Mouse (Mus musculus): ENCODE measurements around the gene Lysmd1.

The Lysmd1 gene

DNA sequence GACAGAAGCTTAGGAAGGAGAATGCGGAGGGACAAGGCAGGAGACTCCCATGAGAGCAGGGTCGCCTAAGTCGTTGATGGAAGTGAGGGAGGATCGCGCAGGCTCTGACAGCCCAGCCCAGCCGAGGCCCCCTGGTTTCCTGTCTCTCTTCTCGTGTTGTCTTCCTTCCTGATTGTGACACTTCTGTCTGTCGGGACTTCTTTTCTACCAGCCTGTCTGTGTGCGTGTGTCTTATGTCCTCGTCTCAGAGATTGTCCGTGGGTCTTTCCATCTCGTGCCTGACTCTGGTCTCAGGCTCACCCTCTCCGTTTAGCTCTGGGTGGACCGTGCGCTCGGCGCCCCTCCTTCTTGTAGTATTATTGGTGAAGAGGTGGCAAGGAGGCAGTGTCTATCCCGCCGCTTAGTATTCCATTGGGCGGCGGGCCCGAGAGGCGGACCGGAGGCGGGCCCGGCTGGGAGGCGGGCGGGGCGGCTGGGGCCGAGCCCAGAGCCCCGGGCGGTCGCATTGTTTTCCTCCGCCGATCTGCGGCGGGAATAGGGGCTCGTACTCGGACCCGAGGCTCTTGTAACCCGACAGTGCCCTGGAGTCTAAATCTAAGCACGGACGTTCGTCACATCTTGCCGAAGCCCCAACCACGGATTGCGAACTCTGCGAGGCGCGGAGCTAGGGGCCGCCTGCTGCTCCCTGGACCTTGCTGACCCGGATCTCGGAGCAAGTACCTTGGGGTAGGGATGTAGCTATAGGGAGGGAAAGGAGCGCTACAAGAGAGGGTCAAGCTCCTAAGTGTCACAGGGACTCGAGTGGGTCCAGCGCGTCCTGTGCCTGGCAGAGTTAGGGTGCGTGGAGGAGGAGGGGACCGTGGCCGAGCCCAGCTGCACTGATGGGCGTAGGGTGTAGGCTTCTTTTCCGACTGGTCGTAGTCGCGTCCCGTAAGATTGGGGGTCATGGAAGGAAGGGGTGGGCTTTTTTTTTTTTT, 26.4 kb downstream of the Lysmd1 start, which contains the start of gene Sema6c:
TSS of gene Sema6c (plus strand) at position 471 of the 977 bp plus-strand sequence.
- POLR2A ChIA-PET: interaction anchor here in 3 of 4 experiments (0.6 to 7.5 kb wide), 44 partner anchors 8 to 464 kb away, joined by 3 to 107 read pairs (median 4); partner anchors contain the start of genes Tnfaip8l2 (in 3 of the 3), Gabpb2 (in 2 of the 3), Bnipl (in 1 of the 3) and Ensa (in 1 of the 3)
- CTCF ChIA-PET: interaction anchor here (0.6 to 2.5 kb wide), 13 partner anchors 9 to 150 kb away, joined by 3 to 13 read pairs (median 4); partner anchors contain the start of genes Gabpb2 (in 1 of the 4), Tmod4 (in 1 of the 4) and Tnfaip8l2 (in 1 of the 4)

DNA sequence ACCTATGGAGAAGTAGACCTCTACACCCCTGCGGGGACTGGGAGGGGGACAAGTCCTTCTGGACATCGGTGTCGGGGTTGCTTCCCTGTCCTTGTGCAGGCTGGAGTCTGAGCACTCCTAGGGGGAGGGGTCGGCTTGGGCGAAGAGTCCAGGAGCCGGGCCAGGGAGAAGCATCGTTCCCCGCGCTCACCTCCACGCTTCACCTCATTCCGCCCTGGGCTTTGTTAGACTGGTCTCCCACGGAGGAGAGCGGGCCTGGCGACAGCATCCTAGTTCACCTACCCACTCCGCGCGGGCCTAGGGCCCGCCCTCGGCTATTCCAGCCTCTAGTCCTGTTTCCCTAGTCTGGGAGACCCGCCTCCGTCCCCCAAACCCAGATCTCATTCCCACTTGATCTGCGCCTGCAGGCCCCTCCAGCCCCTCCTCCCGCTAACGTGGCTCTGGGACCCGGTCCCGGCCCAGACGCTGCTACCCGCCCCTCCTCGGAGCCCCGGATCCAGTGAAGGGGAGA, 27.2 kb downstream of the Lysmd1 start:
- ChIA-PET POLR2A (interaction anchor here (0.5 to 7.5 kb wide), 33 partner anchors 10 to 464 kb away, joined by 3 to 107 read pairs (median 4); partner anchors contain the start of genes Tnfaip8l2 (in 3 of the 4), Gabpb2 (in 2 of the 4), Ensa (in 1 of the 4) and Prune1 (in 1 of the 4)), CTCF (interaction anchor here in 3 of 4 experiments (1.1 to 2.9 kb wide), 9 partner anchors 9 to 108 kb away, joined by 3 to 8 read pairs (median 5); partner anchors contain the start of genes Gabpb2 (in 1 of the 3) and Tnfaip8l2 (in 1 of the 3))

DNA sequence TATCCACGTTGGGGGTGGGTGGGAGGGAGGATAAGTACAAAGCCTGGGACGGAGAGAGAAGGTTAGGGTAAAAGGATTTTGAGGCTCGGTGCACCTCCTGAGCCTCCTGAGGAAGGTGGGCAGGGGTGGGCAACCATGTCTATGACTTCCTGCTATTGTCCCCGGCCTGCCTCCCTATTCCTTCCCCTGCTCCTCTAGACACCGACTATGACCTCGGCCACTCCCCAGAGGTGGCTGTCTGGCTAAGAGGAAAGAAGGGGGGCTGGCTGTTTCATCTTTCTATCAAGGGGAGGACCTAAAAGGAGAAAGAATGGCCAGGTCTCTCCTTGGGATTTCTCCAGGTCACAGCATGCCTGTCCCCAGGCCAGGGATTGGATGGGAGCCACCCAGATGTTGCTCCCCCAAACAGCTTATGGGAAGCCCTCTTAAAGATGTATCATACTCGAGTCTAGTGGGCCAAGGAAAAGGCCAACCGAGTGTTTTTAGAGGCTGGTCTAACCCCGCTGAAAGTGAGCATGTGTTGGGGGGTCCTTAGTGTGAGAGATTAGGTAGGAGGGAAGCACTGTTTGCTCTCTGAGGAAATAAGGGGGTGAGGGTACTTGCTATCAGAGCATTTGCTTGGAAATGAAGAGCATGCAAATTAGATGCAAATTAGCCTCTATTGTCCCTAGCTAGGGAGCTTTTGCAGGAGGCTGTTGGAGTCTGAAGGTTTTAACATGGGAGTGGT, 27.9 kb downstream of the Lysmd1 start:
- POLR2A ChIA-PET: interaction anchor here (0.5 to 7.5 kb wide), 38 partner anchors 9 to 490 kb away, joined by 3 to 107 read pairs (median 5); partner anchors contain the start of genes Gabpb2 (in 2 of the 4), Zfp687 (in 2 of the 4), Mllt11 (in 1 of the 4) and Pi4kb (in 1 of the 4)
- CTCF ChIA-PET: interaction anchor here in 3 of 4 experiments (0.6 to 2.9 kb wide), 11 partner anchors 9 to 165 kb away, joined by 3 to 13 read pairs (median 3); partner anchors contain the start of genes Gabpb2 (in 1 of the 3), Tmod4 (in 1 of the 3) and Tnfaip8l2 (in 1 of the 3)

DNA sequence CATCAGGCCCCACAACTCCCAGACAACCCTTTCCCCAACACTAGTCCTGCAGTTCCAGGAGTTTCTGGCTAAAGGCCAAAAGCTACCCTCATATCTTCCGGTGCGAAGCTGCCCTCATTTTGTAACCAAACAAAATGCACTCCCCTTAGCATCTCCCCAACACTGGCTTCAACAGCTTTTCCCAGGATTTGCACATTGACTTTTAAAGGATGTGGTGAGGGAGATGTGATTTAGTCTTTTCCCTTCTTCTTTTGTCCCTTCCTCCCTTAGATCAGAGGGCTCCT, 28.4 kb downstream of the Lysmd1 start:
- ChIA-PET POLR2A (interaction anchor here (0.6 to 7.5 kb wide), 33 partner anchors 9 to 490 kb away, joined by 3 to 107 read pairs (median 5); partner anchors contain the start of genes Gabpb2 (in 2 of the 4), Mllt11 (in 2 of the 4), Zfp687 (in 2 of the 4) and Pi4kb (in 1 of the 4)), CTCF (interaction anchor here (0.6 to 2.9 kb wide), 13 partner anchors 9 to 166 kb away, joined by 3 to 13 read pairs (median 3); partner anchors contain the start of genes Tnfaip8l2 (in 2 of the 4), Gabpb2 (in 1 of the 4) and Tmod4 (in 1 of the 4))

DNA sequence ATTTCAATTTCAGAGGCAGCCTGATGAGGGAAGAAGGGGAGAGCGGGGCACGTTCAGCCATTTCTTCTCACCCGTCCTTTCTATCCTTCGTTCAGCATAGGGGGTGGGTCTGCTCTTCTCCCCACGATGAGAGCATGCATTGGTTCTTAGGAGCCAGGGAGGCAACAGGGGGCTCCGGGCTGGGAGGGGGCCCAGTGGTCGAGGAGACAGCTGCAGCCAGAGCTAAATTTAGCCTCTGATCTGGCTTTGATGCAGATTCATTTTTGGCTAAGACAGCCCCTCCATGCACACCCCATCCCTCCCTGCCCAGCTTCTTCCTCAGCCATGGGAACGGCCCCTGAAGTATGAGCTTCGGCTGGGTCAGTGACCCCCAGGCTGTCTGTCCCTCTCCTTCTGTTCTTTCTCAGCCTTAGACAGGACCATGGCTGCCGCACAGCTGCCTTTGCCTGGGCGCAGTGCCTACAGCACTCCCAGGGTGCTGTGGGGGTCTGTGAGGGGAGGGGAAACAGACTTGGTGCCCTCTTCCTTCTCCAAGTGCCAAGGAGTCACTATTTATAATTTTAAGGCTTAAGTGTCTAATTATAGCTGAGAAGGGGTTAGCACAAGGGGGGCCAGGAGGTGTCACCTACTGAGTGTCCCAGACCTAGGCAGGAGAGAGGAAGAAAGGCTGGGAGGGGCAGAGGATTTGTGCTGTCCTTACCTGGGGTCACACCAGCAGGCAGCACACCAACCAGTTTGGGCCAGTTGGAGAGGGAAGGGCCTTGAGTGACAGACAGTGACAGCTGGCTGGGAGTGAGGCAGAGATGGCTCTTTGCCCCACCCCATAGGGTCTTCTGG, 29.7 kb downstream of the Lysmd1 start:
- CTCF ChIA-PET: interaction anchor here (0.6 to 2.9 kb wide), 15 partner anchors 9 to 111 kb away, joined by 3 to 16 read pairs (median 5); partner anchors contain the start of genes Tnfaip8l2 (in 2 of the 4) and Gabpb2 (in 1 of the 4)
- POLR2A ChIA-PET: interaction anchor here (0.6 to 7.5 kb wide), 35 partner anchors 8 to 147 kb away, joined by 3 to 107 read pairs (median 4); partner anchors contain the start of genes Mllt11 (in 2 of the 4), Cdc42se1 (in 1 of the 4), Gabpb2 (in 1 of the 4) and Gm128 (in 1 of the 4)

DNA sequence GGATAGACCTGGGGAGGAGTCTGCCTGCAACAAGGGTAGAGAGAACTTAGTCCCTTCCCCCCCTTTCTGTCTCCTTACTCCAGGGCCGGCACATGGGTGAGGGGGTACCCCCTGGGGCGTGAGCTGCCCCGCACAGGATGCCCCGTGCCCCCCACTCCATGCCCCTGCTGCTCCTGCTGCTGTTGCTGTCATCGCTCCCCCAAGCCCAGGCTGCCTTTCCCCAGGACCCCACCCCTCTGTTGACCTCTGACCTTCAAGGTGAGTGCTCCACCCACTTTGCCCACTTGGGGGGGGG, 30.3 kb downstream of the Lysmd1 start:
- CTCF ChIA-PET: interaction anchor here (0.6 to 2.9 kb wide), 14 partner anchors 9 to 110 kb away, joined by 3 to 16 read pairs (median 4); partner anchors contain the start of genes Gabpb2 (in 1 of the 4) and Tnfaip8l2 (in 1 of the 4)
- POLR2A ChIA-PET: interaction anchor here in 3 of 4 experiments (0.6 to 7.5 kb wide), 30 partner anchors 9 to 191 kb away, joined by 3 to 107 read pairs (median 4); partner anchors contain the start of genes Mllt11 (in 2 of the 3), Gabpb2 (in 1 of the 3), Gm128 (in 1 of the 3) and Pip5k1a (in 1 of the 3)

DNA sequence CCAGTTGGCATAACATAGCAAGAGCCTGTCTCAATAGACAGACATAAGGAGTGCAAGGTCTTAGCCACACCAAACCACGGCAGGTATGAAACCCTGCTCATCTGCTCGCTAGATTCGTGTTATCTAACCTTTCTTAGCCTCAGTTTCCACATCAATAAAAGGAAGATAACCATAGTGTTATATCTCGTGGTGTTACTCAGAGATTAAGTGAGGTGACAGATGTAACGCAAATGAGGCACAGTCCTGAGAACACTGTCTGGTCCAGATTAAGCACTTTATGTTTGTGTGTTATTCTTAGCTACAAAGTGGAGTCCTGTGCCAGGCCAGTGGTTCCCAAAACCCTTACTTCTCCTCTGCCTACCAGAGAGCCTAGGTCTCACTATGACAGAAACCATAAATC, 31.0 kb downstream of the Lysmd1 start:
- POLR2A ChIA-PET: interaction anchor here in 3 of 4 experiments (0.6 to 7.5 kb wide), 29 partner anchors 8 to 1524 kb away, joined by 3 to 107 read pairs (median 4); partner anchors contain the start of genes Mllt11 (in 2 of the 3), Gm128 (in 1 of the 3), Pip5k1a (in 1 of the 3) and Psmd4 (in 1 of the 3)
- CTCF ChIA-PET: interaction anchor here (0.6 to 2.9 kb wide), 11 partner anchors 9 to 146 kb away, joined by 3 to 16 read pairs (median 3); partner anchors contain the start of gene Gabpb2 (in 1 of the 4)

DNA sequence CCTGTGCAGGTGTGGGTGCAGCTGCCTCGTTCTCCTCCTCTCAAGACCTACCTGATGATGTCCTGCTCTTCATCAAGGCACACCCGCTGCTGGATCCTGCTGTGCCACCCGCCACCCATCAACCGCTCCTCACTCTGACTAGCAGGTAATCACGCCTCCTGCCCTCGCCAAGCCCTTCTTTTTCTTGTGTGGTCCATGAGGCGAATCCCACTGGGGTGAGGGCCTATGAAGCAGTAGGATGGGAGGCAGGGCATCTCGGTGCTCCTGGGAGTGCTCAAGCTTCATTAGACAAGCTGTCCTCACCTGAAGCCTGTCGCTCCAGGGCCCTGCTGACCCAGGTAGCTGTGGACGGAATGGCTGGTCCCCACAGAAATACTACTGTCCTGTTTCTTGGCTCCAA, 36.1 kb downstream of the Lysmd1 start:
- CTCF ChIA-PET: interaction anchor here in 3 of 4 experiments (0.5 to 0.6 kb wide), 3 partner anchors 13 to 1810 kb away, joined by 3 to 4 read pairs (median 3); no protein-coding TSS in a partner anchor
- POLR2A ChIA-PET: interaction anchor here in 3 of 4 experiments (0.5 to 8.9 kb wide), 8 partner anchors 8 to 155 kb away, joined by 3 to 107 read pairs (median 4); partner anchors contain the start of genes Sema6c (in 2 of the 3), Tnfaip8l2 (in 1 of the 3) and Zfp687 (in 1 of the 3)

DNA sequence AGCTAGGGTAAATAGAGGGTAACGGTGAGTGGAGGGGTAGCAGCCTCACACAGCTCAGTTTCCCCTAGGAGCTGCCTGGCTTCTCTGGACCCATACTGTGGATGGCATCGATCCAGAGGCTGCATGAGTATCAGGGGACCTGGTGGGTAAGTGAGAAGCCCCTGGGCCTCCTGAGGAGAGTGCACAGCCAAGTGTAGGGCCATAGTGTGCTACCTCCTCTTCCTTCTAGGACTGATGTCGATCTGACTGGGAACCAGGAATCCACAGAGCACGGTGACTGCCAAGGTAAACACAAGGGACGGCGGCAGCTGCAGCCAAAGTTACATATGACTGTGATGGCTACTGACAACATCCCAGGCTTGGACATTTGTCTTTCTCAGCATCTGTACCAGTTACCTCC, 37.2 kb downstream of the Lysmd1 start:
- POLR2A ChIA-PET: interaction anchor here in 2 of 4 experiments (0.7 to 8.9 kb wide), 11 partner anchors 9 to 143 kb away, joined by 3 to 107 read pairs (median 4); partner anchors contain the start of genes Sema6c (in 2 of the 2), Mllt11 (in 1 of the 2) and Tnfaip8l2 (in 1 of the 2)
- CTCF ChIA-PET: interaction anchor here in 3 of 4 experiments (0.5 to 0.6 kb wide), 4 partner anchors 14 to 55 kb away, joined by 3 to 6 read pairs (median 3); no protein-coding TSS in a partner anchor

DNA sequence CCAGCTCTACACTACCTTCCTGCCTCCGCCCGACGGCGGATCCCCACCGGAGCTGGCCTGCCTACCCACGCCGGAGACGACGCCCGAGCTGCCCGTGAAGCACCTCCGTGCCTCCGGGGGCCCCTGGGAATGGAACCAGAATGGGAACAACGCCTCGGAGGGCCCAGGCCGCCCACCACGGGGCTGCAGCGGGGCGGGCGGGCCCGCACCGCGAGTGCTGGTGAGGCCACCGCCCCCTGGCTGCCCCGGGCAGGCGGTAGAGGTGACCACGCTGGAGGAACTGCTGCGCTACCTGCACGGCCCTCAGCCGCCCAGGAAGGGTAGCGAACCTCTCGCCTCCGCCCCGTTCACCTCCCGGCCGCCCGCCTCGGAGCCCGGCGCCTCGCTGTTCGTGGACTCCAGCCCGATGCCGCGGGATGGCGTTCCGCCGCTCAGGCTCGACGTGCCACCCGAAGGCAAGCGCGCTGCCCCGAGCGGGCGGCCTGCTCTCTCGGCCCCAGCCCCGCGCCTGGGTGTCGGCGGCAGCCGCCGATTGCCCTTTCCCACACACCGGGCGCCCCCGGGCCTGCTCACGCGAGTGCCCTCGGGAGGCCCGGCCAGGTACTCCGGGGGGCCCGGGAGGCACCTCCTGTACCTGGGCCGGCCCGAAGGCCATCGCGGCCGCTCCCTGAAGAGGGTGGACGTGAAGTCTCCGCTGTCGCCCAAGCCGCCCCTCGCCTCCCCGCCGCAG, 38.8 kb downstream of the Lysmd1 start:
- CTCF ChIA-PET: interaction anchor here in 2 of 4 experiments (0.5 to 2.6 kb wide), 7 partner anchors 9 to 122 kb away, joined by 3 to 16 read pairs (median 7); partner anchors contain the start of genes Sema6c (in 1 of the 2) and Tnfaip8l2 (in 1 of the 2)
- POLR2A ChIA-PET: interaction anchor here (0.5 to 8.9 kb wide), 12 partner anchors 10 to 45 kb away, joined by 3 to 107 read pairs (median 4); partner anchors contain the start of genes Gabpb2 (in 2 of the 4) and Sema6c (in 2 of the 4)

DNA sequence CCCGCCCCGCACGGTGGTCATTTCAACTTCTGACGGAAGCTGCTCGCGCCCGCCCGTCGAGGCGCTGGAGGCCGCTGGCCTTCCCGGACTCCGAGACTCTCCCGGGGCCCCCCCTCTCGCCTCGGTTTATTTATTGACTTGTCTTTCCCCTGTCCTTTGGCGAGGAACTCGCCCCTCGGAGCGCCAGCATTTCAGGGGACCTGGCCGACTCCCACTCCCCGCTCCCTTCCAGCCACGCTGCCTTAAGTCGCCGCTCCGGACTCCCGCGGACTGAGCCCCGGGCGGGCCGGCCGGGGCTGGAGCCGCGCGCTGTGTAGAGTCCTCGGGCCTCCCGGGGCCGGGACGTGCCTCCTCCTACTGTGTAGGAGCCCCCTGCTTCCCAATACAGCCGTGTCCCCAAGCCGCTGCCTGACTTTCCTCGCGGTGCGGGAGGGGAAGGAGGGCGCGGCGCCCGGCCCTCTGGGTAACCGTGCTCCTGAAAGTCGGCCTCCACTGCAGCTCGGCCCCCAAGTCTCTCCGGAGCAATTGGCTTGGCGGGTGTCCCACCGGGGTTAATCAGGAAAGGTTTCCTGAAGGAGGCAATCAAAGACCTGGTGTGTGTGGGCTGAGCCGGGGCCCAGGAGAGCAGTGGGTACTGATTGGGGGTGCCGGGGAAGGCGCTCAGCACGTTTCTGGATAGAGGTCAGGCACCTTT, 39.5 kb downstream of the Lysmd1 start:
- ChIA-PET POLR2A (interaction anchor here in 3 of 4 experiments (0.5 to 11.7 kb wide), 24 partner anchors 9 to 177 kb away, joined by 3 to 107 read pairs (median 4); partner anchors contain the start of genes Sema6c (in 3 of the 3), Cers2 (in 1 of the 3), Gabpb2 (in 1 of the 3) and Vps72 (in 1 of the 3)), CTCF (interaction anchor here (0.5 to 2.6 kb wide), 15 partner anchors 10 to 121 kb away, joined by 3 to 16 read pairs (median 5); partner anchors contain the start of genes Tnfaip8l2 (in 3 of the 4), Gm128 (in 1 of the 4) and Sema6c (in 1 of the 4))

DNA sequence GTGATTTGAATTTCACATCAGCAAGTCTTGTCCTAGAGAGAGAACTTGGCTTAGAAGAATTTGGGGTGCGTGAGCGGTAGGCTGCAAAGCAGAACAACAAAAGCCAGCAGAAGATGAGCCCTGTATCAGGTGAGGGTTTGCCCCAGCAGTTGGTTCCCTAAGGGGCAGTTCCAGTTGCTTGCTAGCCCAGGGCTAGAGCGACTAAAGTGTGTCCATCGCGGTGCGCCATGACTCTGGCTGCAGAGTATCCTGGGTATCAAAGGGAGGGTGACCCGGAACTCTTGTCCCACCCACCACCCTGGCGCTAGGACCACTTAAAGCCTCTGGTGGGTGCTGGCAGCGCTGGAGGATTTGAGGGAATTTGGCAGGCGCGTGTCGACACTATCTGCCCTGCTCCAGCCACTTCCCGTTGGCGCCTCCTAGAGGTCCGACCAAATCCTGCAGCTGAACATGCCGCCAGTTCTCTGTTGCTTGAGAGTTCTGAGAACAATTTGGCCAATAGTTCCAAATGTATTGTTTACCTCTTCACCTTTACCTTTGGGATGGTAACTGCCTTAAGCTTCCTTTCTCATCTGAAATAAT, 40.2 kb downstream of the Lysmd1 start:
- ChIA-PET POLR2A (interaction anchor here (0.6 to 11.7 kb wide), 42 partner anchors 8 to 731 kb away, joined by 3 to 107 read pairs (median 4); partner anchors contain the start of genes Sema6c (in 3 of the 4), Gabpb2 (in 2 of the 4), Cers2 (in 1 of the 4) and Pi4kb (in 1 of the 4)), CTCF (interaction anchor here (0.6 to 2.6 kb wide), 33 partner anchors 8 to 431 kb away, joined by 3 to 16 read pairs (median 4); partner anchors contain the start of genes Tnfaip8l2 (in 3 of the 4), Sema6c (in 2 of the 4) and Gm128 (in 1 of the 4))

DNA sequence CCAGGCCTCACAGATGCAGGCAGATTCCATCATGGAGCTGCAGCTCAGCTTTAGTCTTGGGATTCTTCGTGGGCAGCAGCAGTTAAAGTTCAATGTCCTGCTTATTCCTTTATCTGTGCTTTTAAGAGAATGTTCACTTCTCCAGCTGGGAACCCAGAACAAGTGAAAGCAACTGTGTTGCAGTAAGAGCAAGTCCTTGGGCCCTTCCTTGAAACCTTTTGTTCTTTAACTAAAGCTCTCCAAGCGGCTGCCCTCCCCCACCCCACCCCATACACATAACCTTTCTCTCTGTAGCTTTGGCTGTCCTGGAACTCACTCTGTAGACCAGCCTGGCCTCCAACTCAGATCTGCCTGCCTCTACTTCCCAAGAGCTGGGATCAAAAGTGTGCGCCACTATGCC, 42.6 kb downstream of the Lysmd1 start:
- ChIA-PET POLR2A (interaction anchor here (0.6 to 11.7 kb wide), 24 partner anchors 9 to 387 kb away, joined by 3 to 107 read pairs (median 4); partner anchors contain the start of genes Gabpb2 (in 2 of the 4), Sema6c (in 2 of the 4) and Gm128 (in 1 of the 4)), CTCF (interaction anchor here (0.6 to 1.8 kb wide), 10 partner anchors 13 to 233 kb away, joined by 3 to 10 read pairs (median 4); partner anchors contain the start of genes Tnfaip8l2 (in 3 of the 4), Gabpb2 (in 1 of the 4) and Tmod4 (in 1 of the 4))
